Mouse (Mus musculus) CH12.LX (cell line): ENCODE measurements around the gene Pafah1b2. TPM values are rescaled to one million over a fixed set of nuclear protein-coding genes. Genes with fewer than 3 reads are reported as not detected.

ENCODE experiments used
- DNase-seq: peaks from one replicate; pipeline ENCODE4 v3.0.0-alpha.2; 2013; ENCODE audit errors: extremely low read depth
- H3K27ac ChIP-seq: 2 replicates; pipeline ENCODE4 v1.5.1; 2012; ENCODE audit warnings: low read depth, mild to moderate bottlenecking, control low read depth, moderate library complexity; ENCODE audit not compliant: insufficient read depth
- H3K27me3 ChIP-seq: replicated peaks from 2 replicates; pipeline ENCODE3; 2012; ENCODE audit warnings: inconsistent platforms
- H3K36me3 ChIP-seq, 2 experiments: replicated peaks in 1 of 2; 2 replicates each; pipeline versions ENCODE3 to v1.6.1; 2012; ENCODE audit warnings: inconsistent platforms in 1 of 2, low read length in 1 of 2, mild to moderate bottlenecking in 1 of 2, mixed read lengths in 1 of 2, moderate library complexity in 1 of 2; ENCODE audit not compliant: control insufficient read depth in 1 of 2, insufficient read depth in 1 of 2
- H3K4me1 ChIP-seq, 2 experiments: 2 replicates each; pipeline ENCODE4 v1.6.1; 2012; ENCODE audit warnings: inconsistent platforms in 1 of 2, moderate library complexity in 1 of 2; ENCODE audit not compliant: insufficient read depth in 2 of 2, control insufficient read depth in 1 of 2
- H3K4me2 ChIP-seq: 2 replicates; pipeline ENCODE4 v1.6.1; 2012; ENCODE audit warnings: low read depth, mild to moderate bottlenecking, control low read depth; ENCODE audit not compliant: poor library complexity, insufficient read depth, severe bottlenecking
- H3K4me3 ChIP-seq, 3 experiments: fragments of 150-350 bp in 1 of 3; sonication (generic) in 1 of 3; replicated peaks in 1 of 3; 2 replicates each; pipeline versions ENCODE3 to v1.5.1; 2011 to 2012; ENCODE audit warnings: low read depth in 2 of 3, low read length in 2 of 3, mild to moderate bottlenecking in 2 of 3, moderate library complexity in 2 of 3, control low read depth in 1 of 3, improper control_type of control experiment in 1 of 3, inconsistent platforms in 1 of 3, mixed read lengths in 1 of 3; ENCODE audit not compliant: poor library complexity in 1 of 3
- H3K79me2 ChIP-seq: replicated peaks from 2 replicates; pipeline ENCODE4 v1.6.1; 2012; ENCODE audit warnings: mild to moderate bottlenecking, moderate library complexity; ENCODE audit not compliant: control insufficient read depth, poor library complexity, insufficient read depth, severe bottlenecking; ENCODE audit errors: extremely low read depth
- H3K9ac ChIP-seq: 2 replicates; pipeline ENCODE4 v1.6.1; 2012; ENCODE audit warnings: low read depth, mild to moderate bottlenecking, control low read depth, moderate library complexity; ENCODE audit not compliant: insufficient read depth
- H3K9me3 ChIP-seq: replicated peaks from 2 replicates; pipeline ENCODE3; 2012; ENCODE audit warnings: low read length, inconsistent platforms, mixed read lengths
- CHD2 ChIP-seq: IDR thresholded peaks from 2 replicates; pipeline ENCODE4 v1.6.1; 2011; ENCODE audit warnings: low read length, improper control_type of control experiment
- EP300 ChIP-seq: IDR thresholded peaks from 2 replicates; pipeline ENCODE4 v1.6.1; 2011; ENCODE audit warnings: low read length, improper control_type of control experiment
- GABPA ChIP-seq: IDR thresholded peaks from 2 replicates; pipeline ENCODE4 v1.6.1; 2012; ENCODE audit warnings: low read depth, low read length, improper control_type of control experiment, inconsistent platforms; ENCODE audit not compliant: insufficient replicate concordance
- KAT2A ChIP-seq: IDR thresholded peaks from 2 replicates; pipeline ENCODE4 v1.6.1; 2012; ENCODE audit warnings: low read length, improper control_type of control experiment, inconsistent platforms; ENCODE audit not compliant: insufficient replicate concordance
- MAFK ChIP-seq: IDR thresholded peaks from 2 replicates; pipeline ENCODE4 v1.6.1; 2011; ENCODE audit warnings: low read length, improper control_type of control experiment; ENCODE audit not compliant: insufficient replicate concordance
- MAX ChIP-seq: IDR thresholded peaks from 2 replicates; pipeline ENCODE4 v1.6.1; 2011; ENCODE audit warnings: low read length, improper control_type of control experiment
- MAZ ChIP-seq: IDR thresholded peaks from 2 replicates; pipeline ENCODE4 v1.6.1; 2012; ENCODE audit warnings: low read depth, mild to moderate bottlenecking, inconsistent platforms, low read length, improper control_type of control experiment, moderate library complexity
- MEF2A ChIP-seq: IDR thresholded peaks from 2 replicates; pipeline ENCODE4 v1.6.1; 2014; ENCODE audit warnings: low read depth, mild to moderate bottlenecking, inconsistent platforms, low read length, improper control_type of control experiment, borderline replicate concordance
- NELFE ChIP-seq: IDR thresholded peaks from 2 replicates; pipeline ENCODE4 v1.6.1; 2011; ENCODE audit warnings: low read depth, low read length, improper control_type of control experiment
- NRF1 ChIP-seq: IDR thresholded peaks from 2 replicates; pipeline ENCODE4 v1.6.1; 2014; ENCODE audit warnings: low read depth, mild to moderate bottlenecking, inconsistent platforms, low read length, improper control_type of control experiment, moderate library complexity
- RAD21 ChIP-seq: IDR thresholded peaks from 2 replicates; pipeline ENCODE4 v1.6.1; 2011; ENCODE audit warnings: low read depth, mild to moderate bottlenecking, low read length, improper control_type of control experiment, moderate library complexity
- RCOR1 ChIP-seq: conservative IDR thresholded peaks from 2 replicates; pipeline ENCODE4 v1.6.1; 2012; ENCODE audit warnings: low read depth, mild to moderate bottlenecking, inconsistent platforms, low read length, improper control_type of control experiment
- SMC3 ChIP-seq: IDR thresholded peaks from 2 replicates; pipeline ENCODE4 v1.6.1; 2011; ENCODE audit warnings: low read depth, low read length, improper control_type of control experiment
- TBP ChIP-seq: conservative IDR thresholded peaks from 2 replicates; pipeline ENCODE4 v1.6.1; 2011; ENCODE audit warnings: low read depth, low read length, improper control_type of control experiment
- TCF12 ChIP-seq: IDR thresholded peaks from 2 replicates; pipeline ENCODE4 v1.6.1; 2014; ENCODE audit warnings: low read depth, mild to moderate bottlenecking, inconsistent platforms, low read length, improper control_type of control experiment
- dilution Hi-C: fragments of 300-500 bp; cut with MboI; formaldehyde crosslinking; loops from 2 replicates; pipeline ENCODE4 v1.14.3; 2020; ENCODE audit warnings: low sequenced_read_pairs; ENCODE audit not compliant: extremely low pct_unique_long_range_greater_than_20kb, extremely low pct_ligation_motif_present
- in situ Hi-C: fragments of 300-500 bp; cut with MboI; formaldehyde crosslinking; loops from 3 replicates; pipeline ENCODE4 v1.14.3; 2019; ENCODE audit warnings: low sequenced_read_pairs, low pct_ligation_motif_present, low pct_unique_long_range_greater_than_20kb, mixed read lengths
- polyA plus RNA-seq: library from polyadenylated mRNA; unstranded; fragments of >175 nt; gene quantifications from 2 replicates; pipeline ENCODE4 v1.2.1, GENCODE M21; 2012; ENCODE audit warnings: low read depth; ENCODE audit not compliant: insufficient read length
- total RNA-seq, 2 experiments: library from RNA; depleted of rRNA; stranded (reverse); fragments of 300-350 nt in 1 of 2; fragments of >200 nt in 1 of 2; gene quantifications; 2 replicates each; pipeline ENCODE4 v1.2.3; 2012 to 2014

Pafah1b2 gene
- total and polyA plus RNA-seq, 3 experiments, result 94.8 to 122 (median 109) TPM

DNA sequence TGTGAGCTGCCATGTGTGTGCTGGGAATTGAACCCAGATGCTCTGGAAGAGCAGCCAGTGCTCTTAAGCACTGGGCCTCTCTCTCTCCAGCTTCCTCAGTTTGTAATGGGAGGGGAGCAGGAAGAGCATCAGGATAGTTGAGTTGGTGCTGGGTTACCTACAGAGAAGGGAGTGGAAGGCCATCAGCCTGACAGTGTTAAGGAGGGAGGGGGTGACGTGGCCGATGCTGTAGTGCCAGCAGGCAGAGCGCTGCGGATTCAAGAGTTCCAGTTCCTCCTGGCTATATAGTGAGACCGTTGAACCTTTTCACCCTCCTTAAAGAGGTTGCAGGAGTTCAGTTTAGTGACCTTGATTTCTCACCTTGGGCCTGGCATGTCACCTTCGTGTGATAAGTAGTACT lies 18.5 kb upstream of the Pafah1b2 start:
- Histone ChIP-seq H3K27me3 (no peaks in the 10 kb centered on the region), H3K36me3 (peaks cover 9 to 44% of the 10 kb centered on the region in 2 experiments), H3K4me3 (no peak overlapping the region), H3K4me1 (peaks cover 11 to 84% of the 10 kb centered on the region in 2 experiments), H3K79me2 (peaks cover 21% of the 10 kb centered on the region), H3K27ac (no peak overlapping the region), H3K9me3 (no peaks in the 10 kb centered on the region)
- DNase-seq, result no peak
- dilution Hi-C loops, result no loop called here
- no peak for TF ChIP-seq CHD2
- no peak for TF ChIP-seq NELFE
- no peak for TF ChIP-seq NRF1
- TF ChIP-seq TCF12, result no peak
- TF ChIP-seq GABPA, result no peak
- TF ChIP-seq MAX, result no peak
- TF ChIP-seq, all 38 proteins: peak for 0
- in situ Hi-C loops, result no loop called here
- Histone ChIP-seq H3K4me2 (no peak overlapping the region), H3K9ac (no peak overlapping the region)

GRCm38 (mm10) chr9:46030184-46030583 lies 17.7 kb upstream of the Pafah1b2 start:
- in situ Hi-C loops (no loop called here), dilution Hi-C loops (no loop called here)
- Histone ChIP-seq H3K4me1 (peaks cover 14 to 85% of the 10 kb centered on the region in 2 experiments), H3K27me3 (no peaks in the 10 kb centered on the region), H3K36me3 (peaks cover 9 to 41% of the 10 kb centered on the region in 2 experiments), H3K79me2 (peaks cover 19% of the 10 kb centered on the region), H3K9me3 (no peaks in the 10 kb centered on the region), H3K9ac (no peak overlapping the region), H3K27ac (no peak overlapping the region), H3K4me3 (no peak overlapping the region), H3K4me2 (no peak overlapping the region)
- TF ChIP-seq EP300, result no peak
- TF ChIP-seq MAFK, result no peak
- no peak for TF ChIP-seq MAZ
- no peak for TF ChIP-seq TBP
- TF ChIP-seq RAD21, result no peak
- no peak for TF ChIP-seq RCOR1
- TF ChIP-seq TCF12, result no peak
- no peak for TF ChIP-seq SMC3
- TF ChIP-seq MEF2A, result no peak
- no peak for TF ChIP-seq KAT2A
- DNase-seq, result no peak
